Mouse (Mus musculus): ENCODE data around the gene Padi2. TPM values are rescaled to one million over a fixed set of nuclear protein-coding genes. Genes with fewer than 3 reads are reported as not detected.
A peak's percentile ranks its signal among the peaks of the same experiment; 100 is the strongest.

Gene Padi2
- 5.3 and 5.5 TPM in 2 replicates for total RNA-seq (2014; rRNA removed)
- polyA plus RNA-seq (2015; fragmentation: Nextera tagmentation; extraction: Ambion mirVana) = 2.7 and 3.0 TPM in 2 replicates

DNA sequence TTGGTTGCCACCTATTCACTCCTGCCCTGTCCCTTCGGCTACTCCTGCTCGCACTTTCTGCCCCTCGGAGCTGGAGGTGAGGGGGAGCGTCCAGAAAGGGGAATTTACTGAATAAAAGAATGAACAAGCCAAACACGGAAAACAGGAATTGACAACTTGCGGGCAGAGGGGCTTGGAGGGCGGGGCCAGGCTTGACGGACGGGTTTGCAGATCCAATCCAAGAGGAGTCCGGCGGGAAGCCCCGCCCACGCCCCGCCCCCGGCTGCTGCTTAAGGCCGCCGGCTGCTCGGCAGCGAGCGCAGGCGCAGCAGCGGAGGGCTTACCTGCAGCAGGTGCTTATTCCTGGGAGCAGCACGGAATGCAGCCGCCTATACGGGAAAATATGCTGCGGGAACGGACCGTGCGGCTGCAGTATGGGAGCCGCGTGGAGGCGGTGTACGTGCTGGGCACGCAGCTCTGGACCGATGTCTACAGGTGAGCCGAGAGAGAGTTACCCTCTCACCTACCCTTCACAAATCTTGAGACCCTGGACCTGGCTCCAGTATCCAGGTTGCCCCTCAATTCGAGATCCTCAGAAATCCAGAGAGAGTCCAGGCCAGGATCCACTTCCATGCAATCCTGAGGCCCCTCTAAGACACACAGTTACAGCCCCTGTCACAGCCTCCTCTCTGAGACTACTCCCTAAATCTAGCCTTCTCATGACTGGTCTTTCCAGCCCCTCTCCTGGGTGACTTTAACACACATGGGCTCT is at the start of gene Padi2:
Gene Padi2, plus strand, starts transcription at position 269 of the 751 bp plus-strand sequence.
- H3K9me3 ChIP-seq (ENCODE audit: low read length) = no peaks in the 10 kb centered on the region
- peak within 1 kb of the TSS; percentile 37 for H3K9ac ChIP-seq (replicated peaks; ENCODE audit: low read length)
- H3K4me3 ChIP-seq (ENCODE audit: low read length) = peak within 1 kb of the TSS; percentile 35
- no peak for TF ChIP-seq CTCF (IDR thresholded peaks at IDR 0.05; ENCODE audit: low read depth)
- H3K4me1 ChIP-seq (ENCODE audit: insufficient read depth, low read length) = no peaks in the 10 kb centered on the region
- H3K4me2 ChIP-seq (ENCODE audit: low read depth, low read length) = peak within 1 kb of the TSS; percentile 67
- no peaks in the 10 kb centered on the region for H3K36me3 ChIP-seq (ENCODE audit: insufficient read depth, low read length)
- whole genome bisulfite sequencing = 3% methylated on average over 37 of the region's 37 CpGs
- DNase-seq (ENCODE audit: low spot score) (peak; percentile 91), ATAC-seq (peak; percentile 77)
- no peak within 1 kb of the TSS for H3K27ac ChIP-seq
- peaks cover 9% of the 10 kb centered on the region; the same call in 1 of the 2 replicates for H3K27me3 ChIP-seq (ENCODE audit: insufficient read depth, low read length)

DNA sequence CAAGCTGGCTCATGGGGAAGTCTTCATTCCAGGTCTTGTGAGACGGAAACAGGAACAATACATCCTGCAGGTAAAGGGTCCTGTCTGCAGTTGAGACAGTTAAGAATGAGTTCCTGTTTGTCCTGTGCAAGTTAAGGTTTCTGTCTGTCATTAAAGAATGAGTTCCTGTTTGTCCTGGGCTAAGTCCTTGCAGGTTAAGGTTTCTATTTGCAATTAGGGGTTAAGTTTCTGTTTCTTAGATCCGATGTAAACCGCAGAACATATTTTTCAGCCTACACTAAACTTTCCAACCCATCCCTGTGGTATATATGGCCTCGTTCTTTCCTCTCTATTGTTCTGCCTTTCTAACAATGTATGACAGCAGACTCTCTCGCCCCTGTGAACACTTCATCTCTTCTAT is 49.1 kb upstream of the Padi2 start:
- no peak for ATAC-seq
- no peak for TF ChIP-seq CTCF (IDR thresholded peaks at IDR 0.05; ENCODE audit: low read depth)
- Histone ChIP-seq H3K4me1 (ENCODE audit: insufficient read depth, low read length) (no peaks in the 10 kb centered on the region), H3K27me3 (ENCODE audit: insufficient read depth, low read length) (no peaks in the 10 kb centered on the region), H3K27ac (no peak overlapping the region), H3K36me3 (ENCODE audit: insufficient read depth, low read length) (no peaks in the 10 kb centered on the region), H3K9ac (replicated peaks; ENCODE audit: low read length) (no peak overlapping the region), H3K4me3 (ENCODE audit: low read length) (no peak overlapping the region), H3K4me2 (ENCODE audit: low read depth, low read length) (no peak overlapping the region), H3K9me3 (ENCODE audit: low read length) (no peaks in the 10 kb centered on the region)
- WGBS = 79% methylated on average over 5 of the region's 5 CpGs
- no peak for DNase-seq (ENCODE audit: low spot score)

DNA sequence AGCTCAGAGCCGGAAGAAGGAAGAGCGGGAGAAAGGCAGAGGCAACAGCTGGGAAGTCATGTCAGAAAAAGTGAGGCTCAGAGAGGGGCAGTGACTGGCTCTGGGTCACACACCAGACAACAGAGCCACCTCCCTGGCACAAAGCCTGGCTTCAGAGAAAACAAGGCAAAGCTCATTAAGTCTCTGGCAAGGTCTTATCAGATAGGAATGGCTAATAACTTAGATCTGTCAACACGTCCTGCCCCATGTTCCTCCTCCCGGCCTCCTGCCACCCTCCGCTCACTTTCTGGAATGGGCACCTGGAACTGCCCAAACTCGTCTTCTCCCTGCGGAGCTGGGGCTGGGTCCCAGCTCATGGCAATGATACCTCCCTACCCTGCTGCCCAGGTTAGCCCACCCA is 48.3 kb upstream of the Padi2 start:
- no peaks in the 10 kb centered on the region for H3K27me3 ChIP-seq (ENCODE audit: insufficient read depth, low read length)
- no peak overlapping the region for H3K9ac ChIP-seq (replicated peaks; ENCODE audit: low read length)
- H3K4me2 ChIP-seq (ENCODE audit: low read depth, low read length) = no peak overlapping the region
- no peak for ATAC-seq
- H3K9me3 ChIP-seq (ENCODE audit: low read length) = no peaks in the 10 kb centered on the region
- no peak overlapping the region for H3K27ac ChIP-seq
- no peak overlapping the region for H3K4me3 ChIP-seq (ENCODE audit: low read length)
- TF ChIP-seq CTCF (IDR thresholded peaks at IDR 0.05; ENCODE audit: low read depth) = no peak
- H3K4me1 ChIP-seq (ENCODE audit: insufficient read depth, low read length) = no peaks in the 10 kb centered on the region
- H3K36me3 ChIP-seq (ENCODE audit: insufficient read depth, low read length) = no peaks in the 10 kb centered on the region
- no peak for DNase-seq (ENCODE audit: low spot score)
- WGBS = 71% methylated on average over 7 of the region's 7 CpGs

DNA sequence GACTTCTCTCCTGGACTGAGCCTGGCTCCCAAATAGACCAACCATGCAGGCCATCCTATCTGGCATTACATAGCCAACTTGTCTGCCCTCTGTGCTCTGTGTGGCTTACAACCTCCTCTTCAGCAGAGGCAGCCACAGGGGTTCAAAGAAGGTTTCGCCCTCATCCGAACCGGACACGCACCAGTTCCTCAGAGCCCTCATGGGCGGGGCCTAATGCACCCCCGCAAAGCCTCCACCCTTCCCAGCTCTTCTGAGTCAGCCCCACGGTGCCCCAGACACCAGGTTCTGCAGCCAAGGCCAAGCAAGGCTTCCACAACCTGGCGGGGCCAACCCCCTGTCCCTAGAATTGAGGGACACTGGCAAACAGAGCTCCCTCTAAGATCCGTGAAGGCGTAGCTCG is 46.9 kb upstream of the Padi2 start:
- Histone ChIP-seq H3K4me2 (ENCODE audit: low read depth, low read length) (no peak overlapping the region), H3K9me3 (ENCODE audit: low read length) (no peaks in the 10 kb centered on the region), H3K27me3 (ENCODE audit: insufficient read depth, low read length) (no peaks in the 10 kb centered on the region), H3K4me1 (ENCODE audit: insufficient read depth, low read length) (no peaks in the 10 kb centered on the region), H3K9ac (replicated peaks; ENCODE audit: low read length) (no peak overlapping the region), H3K36me3 (ENCODE audit: insufficient read depth, low read length) (no peaks in the 10 kb centered on the region), H3K4me3 (ENCODE audit: low read length) (no peak overlapping the region), H3K27ac (no peak overlapping the region)
- no peak for TF ChIP-seq CTCF (IDR thresholded peaks at IDR 0.05; ENCODE audit: low read depth)
- 83% methylated on average over 11 of the region's 11 CpGs for WGBS
- DNase-seq (ENCODE audit: low spot score) (no peak), ATAC-seq (no peak)

DNA sequence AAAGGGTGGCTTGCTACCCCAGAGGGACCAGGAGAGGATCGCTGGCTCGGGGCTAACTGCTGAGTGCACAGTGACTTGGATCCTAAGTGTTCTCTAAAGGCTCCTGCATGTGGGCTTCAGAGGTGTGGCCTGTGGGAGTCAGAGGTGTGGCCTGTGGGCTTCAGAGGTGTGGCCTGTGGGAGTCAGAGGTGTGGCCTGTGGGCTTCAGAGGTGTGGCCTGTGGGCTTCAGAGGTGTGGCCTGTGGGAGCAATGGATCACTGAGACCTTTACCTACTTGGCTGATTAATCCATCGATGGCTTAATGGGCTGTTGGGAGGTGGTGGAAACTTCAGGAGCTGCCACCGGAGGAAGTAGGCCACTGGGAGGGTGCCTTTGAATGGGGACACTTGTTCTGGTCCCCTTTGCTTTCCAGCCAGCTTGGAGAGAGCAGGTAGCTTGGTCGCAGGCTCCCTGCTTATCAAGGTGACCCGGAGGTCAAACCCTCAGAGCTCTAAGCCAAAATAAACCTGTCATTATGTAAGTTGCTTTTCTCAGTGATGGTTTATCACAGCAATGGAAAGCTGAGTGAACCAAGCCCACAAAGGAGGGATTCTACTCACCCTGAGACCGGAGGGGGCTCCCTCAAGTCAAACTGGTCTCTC is 45.9 kb upstream of the Padi2 start:
- no peak for TF ChIP-seq CTCF (IDR thresholded peaks at IDR 0.05; ENCODE audit: low read depth)
- H3K27ac ChIP-seq = no peak overlapping the region
- H3K4me2 ChIP-seq (ENCODE audit: low read depth, low read length) = no peak overlapping the region
- H3K36me3 ChIP-seq (ENCODE audit: insufficient read depth, low read length) = no peaks in the 10 kb centered on the region
- H3K27me3 ChIP-seq (ENCODE audit: insufficient read depth, low read length) = no peaks in the 10 kb centered on the region
- DNase-seq (ENCODE audit: low spot score) (no peak), ATAC-seq (0 out of 2 replicates have a peak, but pooled peaks have one; percentile 27)
- H3K4me1 ChIP-seq (ENCODE audit: insufficient read depth, low read length) = no peaks in the 10 kb centered on the region
- no peak overlapping the region for H3K4me3 ChIP-seq (ENCODE audit: low read length)
- no peaks in the 10 kb centered on the region for H3K9me3 ChIP-seq (ENCODE audit: low read length)
- H3K9ac ChIP-seq (replicated peaks; ENCODE audit: low read length) = no peak overlapping the region
- WGBS = 58% methylated on average over 7 of the region's 7 CpGs

DNA sequence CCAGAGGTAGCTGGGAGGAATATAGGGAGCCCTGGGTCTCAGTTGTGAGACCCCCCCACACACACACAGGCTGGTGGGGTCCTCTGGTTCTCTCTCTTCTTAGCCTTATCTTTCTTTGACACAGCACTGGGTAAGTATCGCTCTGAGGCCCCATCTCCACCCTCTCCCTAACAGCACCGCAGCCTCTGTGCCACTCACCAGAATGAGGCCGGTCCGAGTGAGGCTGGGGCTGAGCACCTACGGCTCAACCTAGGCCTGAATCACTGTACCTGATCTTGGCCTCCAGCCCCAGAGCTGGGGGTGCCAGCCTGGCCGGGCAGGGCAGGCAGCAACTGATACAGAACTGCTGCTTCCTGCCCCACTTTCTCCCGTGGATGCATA is 45.4 kb upstream of the Padi2 start:
- Histone ChIP-seq H3K9me3 (ENCODE audit: low read length) (no peaks in the 10 kb centered on the region), H3K27me3 (ENCODE audit: insufficient read depth, low read length) (no peaks in the 10 kb centered on the region), H3K27ac (no peak overlapping the region), H3K4me2 (ENCODE audit: low read depth, low read length) (no peak overlapping the region), H3K4me1 (ENCODE audit: insufficient read depth, low read length) (no peaks in the 10 kb centered on the region), H3K36me3 (ENCODE audit: insufficient read depth, low read length) (no peaks in the 10 kb centered on the region), H3K4me3 (ENCODE audit: low read length) (no peak overlapping the region), H3K9ac (replicated peaks; ENCODE audit: low read length) (no peak overlapping the region)
- WGBS = 86% methylated on average over 7 of the region's 7 CpGs
- ATAC-seq = no peak
- no peak for DNase-seq (ENCODE audit: low spot score)
- no peak for TF ChIP-seq CTCF (IDR thresholded peaks at IDR 0.05; ENCODE audit: low read depth)

Measured in hindbrain, postnatal 0 days (tissue).